Mouse (Mus musculus) retina, embryonic 14.5 days (tissue): ENCODE results near the gene Tmem151a.
A peak's percentile ranks its signal among the peaks of the same experiment; 100 is the strongest.

Source experiments
- DNase-seq: peaks from one replicate; pipeline ENCODE4 v3.0.0-alpha.2; 2015; ENCODE audit warnings: low spot score

Tmem151a gene

DNA sequence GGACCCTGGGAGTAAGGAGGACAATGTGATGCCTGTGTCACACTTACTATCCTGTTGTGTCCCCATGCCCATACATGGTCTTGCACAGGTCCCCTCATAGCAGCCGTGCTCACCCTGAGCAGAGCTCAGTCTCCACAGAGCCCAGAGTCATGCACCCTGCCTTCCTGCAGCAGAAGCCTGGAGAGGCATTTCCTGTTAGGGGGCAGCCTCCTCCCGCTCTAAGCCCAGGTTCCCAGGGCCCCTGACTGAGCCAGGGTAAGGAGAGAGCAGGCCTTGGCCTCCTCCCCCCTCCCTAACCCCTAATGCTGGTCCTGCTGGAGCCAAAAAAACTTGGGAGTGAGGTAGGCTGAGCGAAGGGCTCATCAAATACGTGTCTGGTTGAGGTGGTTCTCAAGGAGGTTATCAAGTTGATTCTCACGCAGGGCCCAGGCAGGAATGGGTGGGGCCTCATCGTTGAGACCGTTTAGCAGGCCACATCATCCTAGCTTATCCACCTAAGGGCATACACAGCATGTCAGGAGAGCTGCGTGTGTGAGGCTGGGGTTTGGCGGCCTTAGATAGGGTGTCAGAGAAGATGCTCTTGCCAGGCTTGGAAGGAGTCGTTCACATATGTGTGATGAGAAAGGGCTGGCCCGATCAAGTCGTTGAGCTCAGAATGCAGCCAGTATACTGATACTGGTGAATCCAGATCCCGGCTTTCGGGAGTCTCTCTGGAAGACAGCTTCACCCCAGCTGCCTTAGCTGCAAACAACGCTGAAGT, 18.1 kb downstream of the Tmem151a start:
- no peak for DNase-seq

GRCm38 (mm10) chr19:5065104-5065503, 20.2 kb downstream of the Tmem151a start:
- DNase-seq: no peak

DNA sequence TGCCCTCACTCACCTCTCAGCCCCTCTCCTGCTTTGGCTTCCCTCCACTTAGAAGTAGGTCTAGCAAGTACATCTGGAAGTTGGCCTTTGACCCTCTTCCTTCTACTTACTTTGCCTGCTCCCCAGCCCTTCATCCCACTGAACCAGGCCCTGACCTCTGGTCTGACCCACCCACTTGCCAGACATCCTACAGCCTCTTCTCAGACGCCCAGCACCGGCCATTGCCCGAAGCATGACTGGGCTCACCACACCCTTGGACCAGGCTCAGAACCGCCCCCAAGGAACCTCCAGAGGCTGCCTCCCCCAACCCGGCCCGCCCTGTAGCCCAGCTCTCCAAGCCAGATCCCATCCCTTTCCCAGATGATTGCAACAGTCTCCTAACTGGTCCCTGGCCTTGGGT, 22.9 kb downstream of the Tmem151a start:
- DNase-seq: no peak

- DNase-seq: no peak
Measured at GRCm38 (mm10) chr19:5062041-5062440, 23.3 kb downstream of the Tmem151a start.

- DNase-seq: no peak
Measured at GRCm38 (mm10) chr19:5060365-5061330, 24.7 kb downstream of the Tmem151a start.

GRCm38 (mm10) chr19:5058801-5059771, 26.2 kb downstream of the Tmem151a start:
- peak; percentile 47 for DNase-seq

DNA sequence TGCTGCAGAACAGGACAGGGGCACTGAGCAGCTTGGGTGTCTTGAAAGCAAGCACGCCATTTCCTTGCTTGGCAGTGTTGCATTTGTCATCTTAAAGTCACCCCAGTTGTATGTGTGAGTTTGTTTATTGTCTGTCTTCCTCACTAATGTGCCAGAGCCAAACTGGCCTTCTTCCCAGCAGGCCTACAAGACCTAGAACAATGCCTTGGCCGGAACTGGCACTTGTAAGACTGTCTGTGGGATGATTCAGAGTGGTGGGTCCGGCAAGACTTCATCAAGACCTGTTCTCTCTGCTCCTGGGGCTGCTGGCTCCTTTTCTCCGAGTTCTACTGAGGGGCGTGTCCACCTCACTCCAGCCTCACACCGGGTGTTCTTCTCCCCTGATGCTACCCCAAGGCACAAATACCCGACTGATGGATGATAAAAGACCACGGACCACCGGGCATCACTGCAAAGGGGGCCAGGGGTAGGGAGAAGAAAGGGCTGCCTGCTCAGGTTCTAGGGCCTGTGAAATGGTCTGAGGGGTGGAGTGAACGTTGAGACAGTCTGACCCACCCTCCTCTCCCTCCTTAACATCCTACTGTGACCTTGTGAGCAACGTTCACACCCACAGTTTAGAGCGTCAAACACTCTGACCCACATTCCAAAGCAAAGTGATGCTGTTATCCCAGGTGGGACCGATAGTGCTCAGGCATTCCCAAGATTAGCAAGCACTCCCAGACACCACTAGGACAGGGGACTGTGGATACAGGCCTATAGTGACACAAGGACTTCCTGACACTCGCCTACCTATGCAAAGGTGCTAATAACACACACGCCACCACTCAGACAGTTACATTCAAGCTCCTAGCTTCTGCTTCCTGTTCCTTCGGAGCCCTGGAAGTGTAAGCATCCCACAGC, 27.2 kb downstream of the Tmem151a start:
- no peak for DNase-seq

DNA sequence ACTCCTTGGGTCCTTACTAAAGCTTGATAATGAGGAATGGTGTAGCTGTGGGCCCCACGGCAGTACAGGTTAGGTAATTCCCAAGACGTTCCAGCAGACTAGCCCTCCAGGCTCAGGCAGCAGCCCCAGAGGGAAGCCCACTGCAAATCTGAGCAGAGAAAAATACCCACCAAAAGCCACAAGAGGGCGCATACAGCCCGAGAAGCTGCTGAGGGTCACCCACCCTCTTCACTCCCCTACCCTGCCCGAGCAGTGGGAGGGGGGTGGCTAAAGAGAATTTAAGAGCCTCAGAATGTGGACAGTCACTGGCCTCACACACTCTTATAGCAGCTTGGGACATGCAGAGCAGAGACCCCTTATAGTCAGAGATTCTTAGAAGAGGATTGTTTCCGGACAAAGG, 29.1 kb downstream of the Tmem151a start:
- peak; percentile 86 for DNase-seq

DNA sequence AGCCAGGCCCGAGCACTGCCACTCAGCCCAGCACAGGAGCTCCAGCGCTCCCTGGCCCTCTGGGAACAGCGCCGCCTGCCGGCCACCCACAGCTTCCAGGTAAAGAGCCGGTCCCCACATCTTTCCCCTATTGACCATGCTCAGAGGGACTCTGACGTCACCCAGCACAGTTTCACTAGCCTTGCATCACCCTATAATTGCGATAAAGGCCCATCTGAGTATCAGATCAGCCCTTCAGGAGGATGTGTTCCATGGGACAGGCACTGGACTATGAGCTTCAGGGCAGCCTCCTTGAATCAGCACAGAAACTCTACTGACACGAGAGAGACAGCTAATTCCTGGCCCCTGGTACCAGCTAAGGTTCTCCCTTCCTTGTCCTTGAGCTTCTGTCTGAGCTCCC, 31.4 kb downstream of the Tmem151a start:
- peak; percentile 77 for DNase-seq

DNA sequence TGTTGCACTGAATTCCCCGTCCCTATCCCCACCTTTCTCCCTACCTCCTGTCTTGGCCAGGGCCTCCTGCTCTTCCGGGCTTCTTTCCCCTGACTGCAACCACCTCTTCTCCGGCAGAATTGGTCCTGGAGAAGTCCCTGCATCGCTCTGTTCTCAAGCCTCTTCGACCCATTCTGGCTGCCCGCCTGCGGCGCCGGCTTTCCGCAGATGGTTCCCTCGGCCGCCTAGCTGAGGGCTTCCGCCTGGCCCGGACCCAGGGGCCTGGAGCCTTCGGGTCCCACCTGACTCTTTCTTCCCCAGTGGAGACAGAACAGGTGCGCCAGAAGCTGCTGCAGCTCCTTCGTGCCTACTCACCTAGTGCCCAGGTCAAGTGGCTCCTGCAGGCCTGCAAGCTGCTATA, 32.5 kb downstream of the Tmem151a start:
- DNase-seq: no peak

DNA sequence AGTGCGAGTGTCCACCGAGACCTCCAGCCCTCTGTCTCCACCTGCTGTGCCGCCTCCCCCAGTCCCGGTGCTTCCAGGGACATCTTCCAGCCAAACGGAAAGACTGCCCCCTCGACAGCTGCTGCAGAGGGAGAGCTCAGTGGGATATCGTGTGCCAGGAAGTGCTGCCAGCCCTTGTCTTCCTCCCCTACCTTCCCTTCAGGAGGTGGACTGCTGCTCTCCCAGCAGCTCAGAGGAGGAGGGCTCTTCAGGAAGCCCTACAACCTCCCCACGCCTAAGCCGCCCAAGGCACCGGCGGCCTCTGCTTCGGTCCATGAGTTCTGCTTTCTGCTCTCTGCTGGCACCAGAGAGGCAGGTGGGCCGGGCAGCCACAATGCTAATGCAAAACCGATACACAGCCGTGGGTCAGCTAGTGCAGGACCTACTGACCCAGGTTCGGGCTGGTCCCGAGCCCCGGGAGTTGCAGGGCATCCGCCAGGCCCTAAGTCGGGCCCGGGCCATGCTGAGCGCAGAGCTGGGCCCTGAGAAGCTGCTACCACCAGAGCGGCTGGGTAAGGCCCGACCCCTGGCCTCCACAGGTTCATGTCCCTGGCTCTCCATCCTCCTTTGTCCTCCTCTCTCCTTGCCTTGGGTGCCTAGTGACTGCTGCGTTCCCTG, 33.0 kb downstream of the Tmem151a start:
- no peak for DNase-seq

DNA sequence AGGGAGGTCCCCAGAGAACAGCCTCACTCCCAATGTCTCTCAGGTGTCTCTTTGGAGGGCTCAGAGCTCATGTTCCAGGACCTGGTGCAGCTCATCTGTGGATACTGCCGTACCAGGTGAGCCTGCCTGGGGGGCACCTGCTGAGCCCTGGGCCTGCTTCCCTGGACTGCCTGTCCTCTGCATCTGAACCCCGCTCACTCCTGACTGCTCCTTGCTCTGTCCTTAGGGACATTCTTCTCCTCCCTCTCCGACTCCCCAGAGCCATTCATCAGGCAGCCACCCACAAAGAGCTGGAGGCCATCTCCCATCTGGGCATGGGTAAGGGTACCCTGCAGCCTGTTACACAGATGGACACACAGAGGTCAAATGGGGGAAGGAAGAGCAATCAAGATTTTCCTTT, 33.8 kb downstream of the Tmem151a start:
- no peak for DNase-seq

DNA sequence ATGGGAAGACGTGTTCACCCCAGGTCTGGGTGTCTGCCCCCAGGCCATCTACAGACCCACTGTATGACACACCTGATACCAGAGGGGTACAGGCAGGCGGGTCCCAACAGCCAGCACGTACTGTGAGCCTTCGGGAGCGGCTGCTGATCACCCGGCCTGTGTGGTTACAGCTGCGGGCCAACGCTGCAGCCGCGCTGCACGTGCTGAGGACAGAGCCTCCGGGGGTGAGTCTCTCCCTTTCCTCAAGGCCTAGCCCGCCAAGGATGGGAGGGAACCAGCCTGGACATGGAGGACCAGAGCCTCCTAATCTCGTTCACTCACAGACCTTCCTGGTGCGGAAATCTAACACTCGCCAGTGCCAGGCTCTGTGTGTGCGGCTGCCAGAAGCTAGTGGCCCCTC, 34.3 kb downstream of the Tmem151a start:
- DNase-seq: no peak

DNA sequence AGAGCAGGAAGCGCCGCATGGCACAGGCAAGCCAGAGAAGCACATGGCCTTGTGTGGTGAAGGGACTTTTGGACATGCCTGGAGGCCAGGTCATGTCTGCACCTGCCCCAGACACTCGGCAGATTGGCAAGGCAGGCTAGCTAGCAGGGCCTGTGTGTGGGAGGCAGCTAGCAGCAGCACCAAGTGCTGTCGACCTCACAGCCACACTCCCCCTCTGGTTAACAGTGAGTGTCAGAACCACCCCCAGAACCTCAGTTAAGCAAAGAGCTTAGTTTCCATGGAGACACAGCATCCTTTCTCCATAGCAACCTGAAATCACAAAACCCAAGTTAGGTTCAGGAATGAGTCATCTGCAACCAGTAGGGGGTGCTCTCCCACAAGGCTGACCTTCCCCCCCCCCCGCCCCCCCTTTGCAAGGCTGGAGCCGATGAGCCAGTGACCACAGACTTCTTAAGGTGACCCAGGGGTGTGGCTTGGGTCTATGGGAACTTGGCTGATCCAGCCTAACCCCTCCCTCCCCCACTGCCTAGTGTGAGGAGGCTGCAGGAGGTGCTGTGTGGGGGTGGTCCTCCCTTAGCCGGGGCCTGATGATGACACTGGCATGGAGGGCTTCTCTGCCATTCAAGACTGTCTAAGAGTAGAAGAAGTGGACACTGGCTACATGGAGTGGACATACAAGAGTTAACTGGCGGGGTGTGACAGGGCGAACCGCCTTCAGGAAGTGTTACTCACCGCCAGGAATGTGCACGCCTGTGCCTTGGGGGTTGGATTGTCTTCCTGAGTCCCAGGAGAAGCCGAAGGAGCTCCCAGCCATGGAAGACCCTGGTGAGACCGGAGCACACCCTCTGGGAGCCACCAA, 35.1 kb downstream of the Tmem151a start, which contains the start of gene Rin1:
TSS of gene Rin1 (plus strand) at position 435 of the 859 bp plus-strand sequence.
- peak; percentile 62 for DNase-seq

DNA sequence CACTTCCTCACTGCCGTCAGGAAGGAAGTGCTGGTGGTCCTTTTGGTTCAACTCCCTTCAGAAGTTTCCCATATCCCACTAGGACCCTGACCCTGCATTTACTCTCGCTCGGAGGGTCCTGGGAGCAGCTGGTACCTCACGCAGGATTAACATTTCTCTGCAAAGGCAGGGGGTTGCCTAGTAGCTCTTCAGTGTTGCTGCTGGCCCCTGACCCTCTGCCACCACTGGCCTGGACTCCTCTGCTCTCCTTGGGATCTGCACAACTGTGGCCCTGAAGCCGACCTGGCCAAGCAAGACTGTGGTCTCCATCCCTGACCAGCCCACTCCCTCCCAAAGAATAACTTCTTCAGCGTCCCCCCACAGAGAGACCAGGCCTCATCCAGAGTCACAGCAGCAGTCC, 36.0 kb downstream of the Tmem151a start:
- no peak for DNase-seq

- no peak for DNase-seq
Measured at GRCm38 (mm10) chr19:5048138-5049056, 36.9 kb downstream of the Tmem151a start.

- DNase-seq: no peak
Measured at GRCm38 (mm10) chr19:5045531-5045930, 39.8 kb downstream of the Tmem151a start.

- DNase-seq: no peak
Measured at GRCm38 (mm10) chr19:5041588-5041987, 43.7 kb downstream of the Tmem151a start.
